Mouse (Mus musculus) heart, postnatal 0 days (tissue): ENCODE data around the gene Appl1.

Source experiments
- CTCF ChIP-seq: IDR thresholded peaks from 2 replicates; pipeline ENCODE4 v1.5.1; 2016; ENCODE audit warnings: antibody characterized with exemption, control low read depth, low read depth
- EP300 ChIP-seq: IDR thresholded peaks from 2 replicates; pipeline ENCODE4 v1.6.1; 2016; ENCODE audit warnings: antibody characterized with exemption, low read depth

- TF ChIP-seq CTCF (no peak), EP300 (no peak)
These were observed 29.4 kb upstream of the Appl1 start for GRCm38 (mm10) chr14:27000386-27000785.
